Mouse (Mus musculus): ENCODE measurements around the gene Slc2a1. TPM values are rescaled to one million over a fixed set of nuclear protein-coding genes. Genes with fewer than 3 reads are reported as not detected.

The Slc2a1 gene
- total RNA-seq, 1 experiment = 526 TPM

DNA sequence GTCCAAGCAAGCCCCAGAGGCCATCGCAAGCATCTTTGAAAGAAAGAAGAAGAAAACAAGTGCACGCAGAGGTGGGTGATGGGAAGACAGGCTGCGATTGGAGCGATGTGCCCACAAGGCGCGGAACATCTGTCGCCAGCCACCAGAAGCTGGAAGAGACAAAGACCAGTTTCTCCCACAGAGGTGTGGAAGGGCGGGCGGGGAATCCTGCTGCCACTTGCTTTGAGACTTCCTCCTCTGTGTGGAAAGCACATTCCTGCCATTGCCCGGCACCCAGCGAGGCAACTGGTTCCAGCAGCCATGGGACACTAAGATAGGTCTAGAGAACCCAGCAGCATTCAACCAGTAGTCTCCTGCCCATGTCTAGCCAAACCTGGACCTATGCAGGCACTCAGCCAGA is 32.2 kb upstream of the Slc2a1 start:
- Histone ChIP-seq H3K4me1 (ENCODE audit: control insufficient read depth in 2 of 2, insufficient read depth in 2 of 2, low read length in 2 of 2, poor library complexity in 1 of 2) (peaks cover 6 to 33% of the 10 kb centered on the region in 2 experiments; a peak in 3 of 4 replicates), H3K4me3 (ENCODE audit: insufficient read depth in 1 of 2, low read depth in 1 of 2, low read length in 2 of 2, poor library complexity in 1 of 2, severe bottlenecking in 1 of 2) (no peak overlapping the region), H3K9me3 (ENCODE audit: control insufficient read depth, insufficient read depth, low read depth, low read length) (no peaks in the 10 kb centered on the region), H3K36me3 (ENCODE audit: control insufficient read depth, insufficient read depth, low read length, poor library complexity, severe bottlenecking) (no peaks in the 10 kb centered on the region), H3K27ac (ENCODE audit: insufficient read depth, low read depth, low read length, poor library complexity, severe bottlenecking) (no peak overlapping the region), H3K9ac (ENCODE audit: insufficient read depth, low read depth, low read length, poor library complexity, severe bottlenecking) (peak overlapping the region; percentile 7; the same call in 1 of the 2 replicates)
- DNase-seq (ENCODE audit: low read depth, low spot score) = no peak
- no peak for TF ChIP-seq ZNF384 (IDR thresholded peaks at IDR 0.05; ENCODE audit: low read depth, low read length)
- no peak for TF ChIP-seq CHD2 (IDR thresholded peaks at IDR 0.05; ENCODE audit: low read depth, low read length)
- TF ChIP-seq ZC3H11A (IDR thresholded peaks at IDR 0.05; ENCODE audit: borderline replicate concordance, low read depth, low read length) = no peak
- no peak for TF ChIP-seq MAFK (IDR thresholded peaks at IDR 0.05; ENCODE audit: insufficient read depth, low read depth, low read length)
- TF ChIP-seq HCFC1 (IDR thresholded peaks at IDR 0.05; ENCODE audit: borderline replicate concordance, insufficient read depth, low read length) = no peak
- in situ Hi-C loops (cut with MboI; ENCODE audit: low sequenced_read_pairs in 2 of 2, unreplicated experiment in 2 of 2) = no loop called here

- TF ChIP-seq CHD2 (IDR thresholded peaks at IDR 0.05; ENCODE audit: low read depth, low read length) (no peak), ZC3H11A (IDR thresholded peaks at IDR 0.05; ENCODE audit: borderline replicate concordance, low read depth, low read length) (no peak), MAFK (IDR thresholded peaks at IDR 0.05; ENCODE audit: insufficient read depth, low read depth, low read length) (no peak), HCFC1 (IDR thresholded peaks at IDR 0.05; ENCODE audit: borderline replicate concordance, insufficient read depth, low read length) (no peak), ZNF384 (IDR thresholded peaks at IDR 0.05; ENCODE audit: low read depth, low read length) (no peak)
- in situ Hi-C loops (cut with MboI; ENCODE audit: low sequenced_read_pairs in 2 of 2, unreplicated experiment in 2 of 2) = no loop called here
- peaks cover 6 to 33% of the 10 kb centered on the region in 2 experiments; a peak in 3 of 4 replicates for H3K4me1 ChIP-seq (ENCODE audit: control insufficient read depth in 2 of 2, insufficient read depth in 2 of 2, low read length in 2 of 2, poor library complexity in 1 of 2)
These were observed 31.3 kb upstream of the Slc2a1 start for GRCm38 (mm10) chr4:119077084-119077682.

DNA sequence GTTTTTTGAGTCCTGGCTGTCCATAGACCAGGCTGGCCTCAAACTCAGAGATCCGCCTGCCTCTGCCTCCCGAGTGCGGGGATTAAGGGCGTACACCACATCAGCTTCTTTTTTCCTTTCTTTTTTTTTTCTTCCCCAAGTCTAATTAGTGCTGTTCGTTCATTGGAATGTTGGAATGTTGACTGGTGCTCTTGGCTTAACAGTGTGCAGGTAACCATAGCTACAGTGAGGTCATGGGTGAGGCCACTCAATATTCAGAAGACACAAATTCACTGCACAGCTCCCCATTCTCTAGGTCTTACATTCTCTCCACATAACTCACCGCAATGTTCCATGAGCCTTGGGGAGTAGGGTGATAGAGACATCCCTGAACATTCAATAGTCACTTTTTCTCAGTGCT is 28.6 kb upstream of the Slc2a1 start:
- in situ Hi-C loops (cut with MboI; ENCODE audit: low sequenced_read_pairs in 2 of 2, unreplicated experiment in 2 of 2) = no loop called here
- no peaks in the 10 kb centered on the region for H3K36me3 ChIP-seq (ENCODE audit: control insufficient read depth, insufficient read depth, low read length, poor library complexity, severe bottlenecking)
- H3K4me3 ChIP-seq (ENCODE audit: insufficient read depth in 1 of 2, low read depth in 1 of 2, low read length in 2 of 2, poor library complexity in 1 of 2, severe bottlenecking in 1 of 2) = no peak overlapping the region
- no peak overlapping the region for H3K9ac ChIP-seq (ENCODE audit: insufficient read depth, low read depth, low read length, poor library complexity, severe bottlenecking)
- TF ChIP-seq ZNF384 (IDR thresholded peaks at IDR 0.05; ENCODE audit: low read depth, low read length) (peak; percentile 85), HCFC1 (IDR thresholded peaks at IDR 0.05; ENCODE audit: borderline replicate concordance, insufficient read depth, low read length) (no peak)
- peaks cover 4 to 21% of the 10 kb centered on the region in 2 experiments; a peak in 3 of 4 replicates for H3K4me1 ChIP-seq (ENCODE audit: control insufficient read depth in 2 of 2, insufficient read depth in 2 of 2, low read length in 2 of 2, poor library complexity in 1 of 2)
- no peak overlapping the region for H3K27ac ChIP-seq (ENCODE audit: insufficient read depth, low read depth, low read length, poor library complexity, severe bottlenecking)
- DNase-seq (ENCODE audit: low read depth, low spot score) = no peak
- H3K9me3 ChIP-seq (ENCODE audit: control insufficient read depth, insufficient read depth, low read depth, low read length) = no peaks in the 10 kb centered on the region

More at GRCm38 (mm10) chr4:119077084-119077682, 31.3 kb upstream of the Slc2a1 start:
- Histone ChIP-seq H3K36me3 (ENCODE audit: control insufficient read depth, insufficient read depth, low read length, poor library complexity, severe bottlenecking) (no peaks in the 10 kb centered on the region), H3K4me3 (ENCODE audit: insufficient read depth in 1 of 2, low read depth in 1 of 2, low read length in 2 of 2, poor library complexity in 1 of 2, severe bottlenecking in 1 of 2) (no peak overlapping the region), H3K9ac (ENCODE audit: insufficient read depth, low read depth, low read length, poor library complexity, severe bottlenecking) (no peak overlapping the region), H3K27ac (ENCODE audit: insufficient read depth, low read depth, low read length, poor library complexity, severe bottlenecking) (no peak overlapping the region), H3K9me3 (ENCODE audit: control insufficient read depth, insufficient read depth, low read depth, low read length) (no peaks in the 10 kb centered on the region)
- no peak for DNase-seq (ENCODE audit: low read depth, low spot score)

GRCm38 (mm10) chr4:119082740-119083231 is 25.7 kb upstream of the Slc2a1 start:
- H3K9me3 ChIP-seq (ENCODE audit: control insufficient read depth, insufficient read depth, low read depth, low read length) = no peaks in the 10 kb centered on the region
- in situ Hi-C loops (cut with MboI; ENCODE audit: low sequenced_read_pairs in 2 of 2, unreplicated experiment in 2 of 2) = no loop called here
- no peaks in the 10 kb centered on the region for H3K36me3 ChIP-seq (ENCODE audit: control insufficient read depth, insufficient read depth, low read length, poor library complexity, severe bottlenecking)
- DNase-seq (ENCODE audit: low read depth, low spot score) = no peak
- H3K4me1 ChIP-seq (ENCODE audit: control insufficient read depth in 2 of 2, insufficient read depth in 2 of 2, low read length in 2 of 2, poor library complexity in 1 of 2) = peaks cover 1 to 12% of the 10 kb centered on the region in 2 experiments; a peak in 2 of 4 replicates
- no peak overlapping the region for H3K9ac ChIP-seq (ENCODE audit: insufficient read depth, low read depth, low read length, poor library complexity, severe bottlenecking)
- no peak overlapping the region for H3K27ac ChIP-seq (ENCODE audit: insufficient read depth, low read depth, low read length, poor library complexity, severe bottlenecking)
- peak; percentile 62; the same call in 1 of the 2 replicates for TF ChIP-seq MAFK (IDR thresholded peaks at IDR 0.05; ENCODE audit: insufficient read depth, low read depth, low read length)
- no peak for TF ChIP-seq HCFC1 (IDR thresholded peaks at IDR 0.05; ENCODE audit: borderline replicate concordance, insufficient read depth, low read length)
- H3K4me3 ChIP-seq (ENCODE audit: insufficient read depth in 1 of 2, low read depth in 1 of 2, low read length in 2 of 2, poor library complexity in 1 of 2, severe bottlenecking in 1 of 2) = no peak overlapping the region

DNA sequence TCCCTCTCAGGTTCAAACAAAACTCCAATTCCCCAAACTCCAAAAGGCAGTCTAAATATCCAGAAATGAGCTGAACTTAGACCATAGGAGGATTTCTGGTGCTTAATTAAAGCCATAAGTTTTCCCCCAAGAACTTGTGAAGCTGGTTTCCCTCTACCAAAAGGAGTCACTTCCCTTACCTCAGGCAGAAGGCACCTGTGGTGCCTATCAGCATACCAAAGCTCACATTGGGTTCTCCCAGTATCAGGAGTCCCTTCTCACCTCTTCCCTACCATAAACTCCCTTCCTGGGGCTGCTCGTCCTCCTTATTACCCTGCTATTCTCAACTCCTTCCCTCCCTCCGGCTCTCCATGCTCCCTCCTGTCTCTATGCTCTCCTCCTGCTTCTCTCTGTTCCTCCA is 20.1 kb upstream of the Slc2a1 start:
- peaks cover 1 to 16% of the 10 kb centered on the region in 2 experiments; a peak in 2 of 4 replicates for H3K4me1 ChIP-seq (ENCODE audit: control insufficient read depth in 2 of 2, insufficient read depth in 2 of 2, low read length in 2 of 2, poor library complexity in 1 of 2)
- no peak for DNase-seq (ENCODE audit: low read depth, low spot score)
- TF ChIP-seq HCFC1 (IDR thresholded peaks at IDR 0.05; ENCODE audit: borderline replicate concordance, insufficient read depth, low read length) (no peak), ZC3H11A (IDR thresholded peaks at IDR 0.05; ENCODE audit: borderline replicate concordance, low read depth, low read length) (no peak), CHD2 (IDR thresholded peaks at IDR 0.05; ENCODE audit: low read depth, low read length) (no peak), MAFK (IDR thresholded peaks at IDR 0.05; ENCODE audit: insufficient read depth, low read depth, low read length) (no peak), ZNF384 (IDR thresholded peaks at IDR 0.05; ENCODE audit: low read depth, low read length) (no peak)
- in situ Hi-C loops (cut with MboI; ENCODE audit: low sequenced_read_pairs in 2 of 2, unreplicated experiment in 2 of 2) = no loop called here
- H3K27ac ChIP-seq (ENCODE audit: insufficient read depth, low read depth, low read length, poor library complexity, severe bottlenecking) = no peak overlapping the region; the same call in 1 of the 2 replicates
- H3K36me3 ChIP-seq (ENCODE audit: control insufficient read depth, insufficient read depth, low read length, poor library complexity, severe bottlenecking) = no peaks in the 10 kb centered on the region
- H3K9me3 ChIP-seq (ENCODE audit: control insufficient read depth, insufficient read depth, low read depth, low read length) = no peaks in the 10 kb centered on the region
- H3K9ac ChIP-seq (ENCODE audit: insufficient read depth, low read depth, low read length, poor library complexity, severe bottlenecking) = no peak overlapping the region
- H3K4me3 ChIP-seq (ENCODE audit: insufficient read depth in 1 of 2, low read depth in 1 of 2, low read length in 2 of 2, poor library complexity in 1 of 2, severe bottlenecking in 1 of 2) = no peak overlapping the region
